Mouse (Mus musculus) ES-E14 (cell line): Measurements from ENCODE around the gene Gpx4. TPM values are rescaled to one million over a fixed set of nuclear protein-coding genes. Genes with fewer than 3 reads are reported as not detected.

Experiments
- DNase-seq: peaks from one replicate; pipeline ENCODE4 v3.0.0-alpha.2; 2013; ENCODE audit warnings: low read depth, low spot score
- H3K27ac ChIP-seq: 2 replicates; pipeline ENCODE4 v1.5.1; 2012; ENCODE audit warnings: low read depth, mild to moderate bottlenecking, low read length, moderate library complexity, mixed read lengths; ENCODE audit not compliant: poor library complexity, insufficient read depth, severe bottlenecking
- H3K36me3 ChIP-seq: 2 replicates; pipeline ENCODE4 v1.6.1; 2012; ENCODE audit warnings: mild to moderate bottlenecking, low read length, moderate library complexity, mixed read lengths; ENCODE audit not compliant: control insufficient read depth, poor library complexity, insufficient read depth, severe bottlenecking
- H3K4me1 ChIP-seq, 2 experiments: fragments of 150-350 bp in 1 of 2; sonication (generic) in 1 of 2; 2 replicates each; pipeline ENCODE4 v1.6.1; 2012; ENCODE audit warnings: low read length in 2 of 2, mild to moderate bottlenecking in 1 of 2, mixed read lengths in 1 of 2; ENCODE audit not compliant: control insufficient read depth in 2 of 2, insufficient read depth in 2 of 2, poor library complexity in 1 of 2
- H3K4me3 ChIP-seq, 2 experiments: fragments of 150-350 bp in 1 of 2; sonication (generic) in 1 of 2; 2 replicates each; pipeline ENCODE4 v1.5.1; 2012; ENCODE audit warnings: low read length in 2 of 2, low read depth in 1 of 2, mild to moderate bottlenecking in 1 of 2, mixed read lengths in 1 of 2; ENCODE audit not compliant: insufficient read depth in 1 of 2, poor library complexity in 1 of 2, severe bottlenecking in 1 of 2
- H3K9ac ChIP-seq: 2 replicates; pipeline ENCODE4 v1.6.1; 2012; ENCODE audit warnings: low read depth, mild to moderate bottlenecking, low read length, mixed read lengths; ENCODE audit not compliant: poor library complexity, insufficient read depth, severe bottlenecking
- H3K9me3 ChIP-seq: fragments of 150-350 bp; sonication (generic); 2 replicates; pipeline ENCODE4 v1.6.1; 2012; ENCODE audit warnings: low read depth, mild to moderate bottlenecking, low read length; ENCODE audit not compliant: control insufficient read depth, insufficient read depth
- CHD2 ChIP-seq: IDR thresholded peaks from 2 replicates; pipeline ENCODE4 v1.6.1; 2014; ENCODE audit warnings: mild to moderate bottlenecking, low read depth, low read length, inconsistent platforms
- HCFC1 ChIP-seq: IDR thresholded peaks from 2 replicates; pipeline ENCODE4 v1.6.1; 2012; ENCODE audit warnings: low read length, inconsistent platforms, borderline replicate concordance; ENCODE audit not compliant: insufficient read depth
- MAFK ChIP-seq: IDR thresholded peaks from 2 replicates; pipeline ENCODE4 v1.6.1; 2014; ENCODE audit warnings: mild to moderate bottlenecking, low read depth, low read length, inconsistent platforms; ENCODE audit not compliant: insufficient read depth
- ZC3H11A ChIP-seq: IDR thresholded peaks from 2 replicates; pipeline ENCODE4 v1.6.1; 2012; ENCODE audit warnings: low read depth, mild to moderate bottlenecking, inconsistent platforms, low read length, borderline replicate concordance
- ZNF384 ChIP-seq: IDR thresholded peaks from 2 replicates; pipeline ENCODE4 v1.6.1; 2012; ENCODE audit warnings: low read depth, low read length, inconsistent platforms
- in situ Hi-C, 2 experiments: fragments of 600-800 bp; cut with MboI; formaldehyde crosslinking; loops; one replicate each; pipeline ENCODE4 v1.15.1; 2025; ENCODE audit warnings: low sequenced_read_pairs in 2 of 2, inconsistent platforms in 1 of 2; ENCODE audit not compliant: unreplicated experiment in 2 of 2
- total RNA-seq: library from RNA; depleted of rRNA; stranded (reverse); fragments of 300-350 nt; gene quantifications from 2 replicates; pipeline ENCODE4 v1.2.3, GENCODE M21; 2012

Gene Gpx4
- total RNA-seq, 1 experiment = 1,456 TPM

GRCm38 (mm10) chr10:80050885-80051617, 4.1 kb downstream of the Gpx4 start:
- Histone ChIP-seq H3K36me3 (peaks cover 14% of the 10 kb centered on the region), H3K4me3 (peak overlapping the region; percentile 2 to 13; a peak in 2 of 4 replicates), H3K9me3 (no peaks in the 10 kb centered on the region), H3K4me1 (peaks cover 20 to 26% of the 10 kb centered on the region in 2 experiments), H3K9ac (peak overlapping the region; percentile 55), H3K27ac (peak overlapping the region; percentile 96)
- TF ChIP-seq CHD2 = no peak
- TF ChIP-seq ZNF384 = peak; percentile 97
- no peak for TF ChIP-seq ZC3H11A
- TF ChIP-seq MAFK = peak; percentile 34; the same call in 1 of the 2 replicates
- in situ Hi-C loops = no loop called here
- no peak for DNase-seq

- Histone ChIP-seq H3K36me3 (peaks cover 20% of the 10 kb centered on the region), H3K9ac (peak overlapping the region; percentile 80), H3K4me3 (peak overlapping the region in 1 of 2 experiments; percentile 7; a peak in 1 of 4 replicates)
These were observed 4.8 kb downstream of the Gpx4 start for GRCm38 (mm10) chr10:80051618-80052373.

GRCm38 (mm10) chr10:80052374-80052764, 5.4 kb downstream of the Gpx4 start:
- TF ChIP-seq MAFK = no peak
- TF ChIP-seq HCFC1 = 0 out of 2 replicates have a peak, but pooled peaks have one; percentile 51
- in situ Hi-C loops = no loop called here
- Histone ChIP-seq H3K36me3 (peaks cover 22% of the 10 kb centered on the region), H3K27ac (peak overlapping the region; percentile 96), H3K9me3 (no peaks in the 10 kb centered on the region), H3K9ac (peak overlapping the region; percentile 80), H3K4me1 (peaks cover 18 to 24% of the 10 kb centered on the region in 2 experiments), H3K4me3 (peak overlapping the region; percentile 57 to 62; a peak in 3 of 4 replicates)
- no peak for DNase-seq

More at GRCm38 (mm10) chr10:80051618-80052373, 4.8 kb downstream of the Gpx4 start:
- Histone ChIP-seq H3K27ac (peak overlapping the region; percentile 96), H3K9me3 (no peaks in the 10 kb centered on the region), H3K4me1 (peaks cover 18 to 26% of the 10 kb centered on the region in 2 experiments)
- in situ Hi-C loops = no loop called here
- no peak for DNase-seq
- no peak for TF ChIP-seq ZC3H11A
- peak; percentile 93 for TF ChIP-seq MAFK

GRCm38 (mm10) chr10:80053259-80053780, 6.4 kb downstream of the Gpx4 start:
- H3K9me3 ChIP-seq = no peaks in the 10 kb centered on the region
- H3K4me1 ChIP-seq = peaks cover 18 to 27% of the 10 kb centered on the region in 2 experiments
- H3K27ac ChIP-seq = peak overlapping the region; percentile 96
- peaks cover 28% of the 10 kb centered on the region for H3K36me3 ChIP-seq
- peak; percentile 100 for DNase-seq
- in situ Hi-C loops = no loop called here
- peak overlapping the region; percentile 97 for H3K9ac ChIP-seq
- peak overlapping the region; percentile 74 to 93 for H3K4me3 ChIP-seq
- TF ChIP-seq ZC3H11A (no peak), CHD2 (peak; percentile 10; the same call in 1 of the 2 replicates)
